Mouse (Mus musculus) layer of hippocampus, adult 11-12 months (tissue): Measurements from ENCODE around the gene Unc5cl.

Source experiments
- DNase-seq: peaks from one replicate; pipeline ENCODE4 v3.0.0; 2022; ENCODE audit warnings: low spot score

The Unc5cl gene

DNA sequence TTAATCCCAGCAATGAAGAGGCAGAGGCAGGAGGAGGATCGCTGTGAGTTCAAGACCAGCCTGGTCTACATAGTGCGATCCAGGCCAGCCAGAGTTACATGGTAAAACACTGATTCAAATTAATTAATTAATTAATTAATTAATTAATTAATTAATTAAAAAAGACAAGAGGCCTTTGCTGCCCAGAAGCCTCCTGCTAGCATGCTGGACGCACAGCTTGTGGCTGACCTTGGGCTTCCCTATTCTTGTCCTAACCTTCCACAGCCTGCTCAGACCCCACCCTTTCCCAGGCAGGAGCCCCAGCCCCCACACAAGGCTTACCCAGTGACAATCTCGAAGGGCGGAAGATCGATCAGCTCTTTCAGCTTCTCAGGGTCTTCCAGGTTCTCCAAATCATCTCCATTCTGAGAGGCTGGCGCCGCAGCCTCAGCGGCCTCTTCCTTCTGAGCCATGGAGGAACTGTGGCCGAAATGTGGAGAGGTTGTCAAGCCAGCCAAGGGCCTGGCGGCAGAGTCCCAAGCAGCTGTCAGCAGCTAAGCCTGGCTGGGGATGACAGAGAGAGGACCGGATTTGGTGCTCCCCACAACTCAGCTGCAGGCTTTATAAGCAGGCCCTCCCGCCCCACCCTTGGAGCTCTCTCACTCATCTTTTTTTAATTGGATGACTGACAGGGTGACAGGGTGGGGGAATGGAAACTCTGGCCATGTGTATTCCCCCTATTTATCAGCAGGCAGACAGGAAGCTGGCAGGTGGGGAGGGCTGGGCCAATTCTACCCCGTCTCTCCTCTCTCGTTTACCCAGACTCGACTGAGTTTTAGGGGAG, 22.3 kb upstream of the Unc5cl start, which contains the start of gene Apobec2:
TSS of gene Apobec2 (minus strand) at position 773 of the 823 bp plus-strand sequence.
- no peak for DNase-seq

DNA sequence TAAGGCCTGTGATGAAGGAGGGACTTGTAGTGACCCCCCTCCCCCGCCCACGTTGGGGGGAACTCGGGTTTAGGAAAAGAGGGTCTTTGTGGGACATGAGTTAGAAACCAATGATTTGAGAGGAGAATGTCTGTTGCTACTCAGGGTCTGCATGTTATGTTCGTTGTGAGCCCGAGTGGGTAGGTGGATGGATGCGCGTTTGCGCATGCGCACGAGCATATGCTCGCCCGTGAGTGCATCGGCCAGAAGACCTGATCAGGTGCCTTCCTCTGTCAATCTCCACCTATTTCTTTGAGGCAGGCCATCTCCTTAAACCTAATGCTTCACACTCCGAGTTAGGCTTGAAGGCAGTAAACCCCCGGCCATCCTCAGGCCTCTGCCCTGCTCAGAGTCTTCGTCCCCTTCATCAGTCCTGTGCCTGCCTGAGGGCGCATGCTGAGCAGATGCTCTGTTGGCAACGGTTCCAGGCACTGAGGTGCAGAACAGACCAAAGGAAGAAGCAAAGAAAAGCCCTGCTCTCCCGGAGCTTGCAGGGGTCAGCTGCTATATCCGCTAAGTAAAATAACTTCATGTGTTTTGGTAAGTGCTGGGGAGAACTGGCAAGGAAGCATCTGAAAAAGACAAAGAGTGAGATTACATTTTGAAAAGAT, 21.6 kb upstream of the Unc5cl start:
- no peak for DNase-seq

DNA sequence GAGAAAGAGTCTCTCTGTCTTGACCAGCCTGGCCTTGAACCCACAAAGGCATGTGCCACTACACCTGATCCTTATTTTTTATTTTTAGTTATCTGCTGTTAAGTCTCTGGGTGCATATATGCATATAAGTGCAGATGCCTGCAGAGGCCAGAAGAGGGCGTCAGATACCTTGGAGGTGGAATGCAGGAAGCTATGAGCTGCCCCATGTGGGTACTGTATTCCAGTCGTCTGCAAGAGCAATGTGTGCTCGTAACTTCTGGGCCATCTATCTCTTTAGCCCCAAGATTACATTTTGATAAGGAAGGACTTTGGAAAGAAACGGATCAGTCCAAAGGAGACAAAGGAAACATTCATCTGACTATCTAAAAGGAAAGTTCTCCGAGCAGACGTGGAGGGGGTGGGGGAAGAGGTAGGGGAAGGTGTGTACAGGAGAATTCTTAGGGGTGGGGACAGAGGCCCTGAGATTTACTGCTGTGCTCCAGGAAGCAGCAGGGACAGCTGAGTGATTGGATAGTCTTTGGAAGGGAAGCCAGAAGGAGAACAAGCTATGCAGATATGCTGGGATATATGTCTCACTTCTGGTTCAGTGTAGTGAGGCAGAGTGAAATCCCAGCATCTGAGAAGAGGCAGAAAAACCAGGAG, 20.9 kb upstream of the Unc5cl start:
- no peak for DNase-seq

DNA sequence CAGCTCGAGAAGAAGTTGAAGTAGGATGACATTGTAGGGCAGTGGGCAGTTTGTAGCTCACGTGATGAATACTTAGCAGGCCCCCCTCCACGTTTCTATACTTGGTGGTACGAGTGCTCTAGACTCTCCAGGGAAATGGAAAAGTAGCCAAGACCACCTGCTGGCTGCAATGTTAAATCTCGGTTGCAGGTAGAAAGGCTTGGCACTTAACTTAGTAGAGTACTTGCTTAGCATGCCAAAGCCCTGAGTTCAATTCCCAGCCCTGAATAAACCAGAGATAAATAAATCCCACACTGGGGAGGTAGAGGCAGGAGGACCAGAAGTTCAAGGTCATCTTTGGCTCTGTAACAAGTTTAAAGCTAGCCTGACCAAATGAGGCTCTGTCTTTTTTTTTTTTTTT, 20.2 kb upstream of the Unc5cl start:
- DNase-seq: no peak

DNA sequence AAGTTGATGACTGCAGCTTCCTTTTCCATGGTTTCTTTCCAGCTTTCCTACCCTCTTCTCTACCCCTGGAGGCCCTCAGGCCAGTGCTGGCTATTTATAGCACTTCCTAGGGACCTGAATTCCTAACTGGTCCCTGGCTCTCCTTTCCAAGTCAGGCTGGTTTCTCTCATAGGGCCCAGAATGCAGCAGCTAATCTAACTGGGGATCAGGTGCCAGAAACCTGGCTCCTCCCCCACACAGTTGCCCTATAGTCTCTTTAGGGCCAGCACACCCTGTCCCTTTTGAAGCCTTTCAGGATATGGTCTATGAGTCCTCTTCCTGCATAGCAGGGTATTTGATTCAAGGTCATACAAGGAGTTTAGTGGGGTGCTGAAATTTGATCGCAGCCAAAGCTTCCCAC, 18.2 kb upstream of the Unc5cl start:
- no peak for DNase-seq

DNA sequence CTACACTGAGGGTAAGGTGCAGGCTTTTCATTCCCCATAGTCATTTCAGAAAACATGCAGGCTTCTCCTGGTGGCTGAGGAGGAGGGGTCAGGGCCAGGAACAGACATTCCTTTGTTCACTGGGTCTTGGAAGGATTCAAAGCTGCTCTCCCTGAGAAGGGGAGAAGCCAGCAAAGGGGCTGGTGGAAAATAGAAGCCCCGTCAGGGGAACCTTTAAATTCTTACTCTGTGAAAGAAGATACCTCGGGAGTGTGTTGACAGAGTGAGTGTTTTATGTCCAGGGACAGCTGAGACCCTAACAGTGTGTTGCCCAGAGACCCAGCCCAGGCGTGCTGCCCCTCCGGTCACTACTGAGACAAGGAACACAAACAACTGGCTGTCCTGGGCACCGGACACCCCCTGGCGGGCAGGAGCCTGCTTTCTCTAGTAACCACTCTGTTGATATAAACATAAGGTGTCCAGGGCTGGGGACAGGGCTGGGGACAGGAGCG, 17.2 kb upstream of the Unc5cl start:
- no peak for DNase-seq

DNA sequence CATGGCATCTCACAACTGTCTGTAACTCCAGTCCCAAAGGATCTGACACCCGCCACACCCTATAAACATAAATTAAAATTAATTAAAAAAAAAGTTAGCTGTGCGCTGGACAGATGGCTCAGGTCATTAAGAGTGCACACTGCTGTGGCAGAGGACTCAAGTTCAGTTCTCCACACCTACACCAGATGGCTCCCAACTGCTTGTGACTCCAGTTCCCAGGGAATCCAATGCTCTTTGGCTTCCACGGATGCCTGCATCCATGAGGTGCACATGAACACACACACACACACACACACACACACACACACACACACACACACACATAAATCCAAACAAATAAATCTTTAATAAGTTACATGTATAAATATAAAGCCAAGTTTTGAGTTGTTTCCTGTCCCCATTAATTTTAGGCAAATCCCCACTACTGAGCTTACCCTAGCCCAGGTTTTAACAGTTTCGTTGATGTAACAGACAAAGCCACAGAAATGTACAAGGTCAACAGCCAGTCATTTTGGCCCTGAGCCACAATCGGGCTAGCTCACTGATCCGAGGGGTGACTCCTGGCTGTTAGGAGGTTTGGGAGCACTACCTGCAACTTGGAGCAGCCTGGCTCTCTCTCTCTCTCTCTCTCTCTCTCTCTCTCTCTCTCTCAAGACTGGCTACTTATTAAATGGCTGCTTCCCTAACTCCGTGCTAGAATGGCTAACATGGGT, 11.8 kb upstream of the Unc5cl start:
- no peak for DNase-seq

DNA sequence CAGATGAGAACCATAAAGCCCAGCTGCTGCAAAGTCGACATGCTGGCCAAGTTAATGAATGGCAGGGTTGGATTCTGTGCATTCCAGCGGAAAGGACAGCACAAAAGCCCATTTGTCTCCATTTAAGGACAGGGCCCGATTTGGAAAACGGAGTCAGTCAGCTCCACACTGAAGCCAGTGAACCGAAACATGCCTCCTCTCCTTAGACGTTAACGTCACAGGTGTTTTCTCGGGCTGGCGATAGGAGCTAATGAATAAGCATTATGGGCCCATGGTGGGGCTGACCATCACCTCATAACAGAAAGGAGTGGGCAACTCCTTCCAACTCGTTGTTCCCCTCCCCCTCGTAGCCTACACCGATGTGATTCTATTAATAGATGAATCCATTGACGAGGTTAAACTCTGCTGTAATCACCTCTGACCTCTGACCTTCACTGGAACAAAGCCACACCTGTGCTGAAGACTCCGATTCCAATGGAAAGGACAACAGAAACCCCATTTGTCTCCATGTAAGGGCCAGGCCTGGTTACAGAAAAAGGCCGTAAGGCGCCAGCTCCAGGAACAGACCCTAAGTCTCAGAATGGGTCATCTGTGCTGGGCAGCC, 11.1 kb upstream of the Unc5cl start:
- no peak for DNase-seq

DNA sequence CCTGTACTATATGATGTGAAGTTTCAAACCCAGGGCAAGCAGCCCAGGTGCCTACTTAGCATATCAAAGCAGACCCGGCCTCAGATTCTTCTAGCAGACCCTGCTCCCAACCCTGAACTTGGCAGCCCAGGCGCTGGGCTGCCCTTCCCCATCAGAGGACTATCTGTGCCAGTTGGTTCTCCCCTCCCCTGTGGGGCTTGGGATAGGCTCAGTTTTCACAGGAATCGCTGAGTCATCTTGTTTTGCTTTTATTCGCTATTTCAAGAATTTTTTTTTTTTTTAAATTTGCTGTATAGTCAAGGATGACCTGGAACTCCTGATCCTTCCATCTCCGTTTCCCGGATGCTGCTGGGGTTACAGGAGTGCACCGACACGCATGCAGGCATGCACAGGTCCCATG, 7.0 kb upstream of the Unc5cl start:
- DNase-seq: no peak

DNA sequence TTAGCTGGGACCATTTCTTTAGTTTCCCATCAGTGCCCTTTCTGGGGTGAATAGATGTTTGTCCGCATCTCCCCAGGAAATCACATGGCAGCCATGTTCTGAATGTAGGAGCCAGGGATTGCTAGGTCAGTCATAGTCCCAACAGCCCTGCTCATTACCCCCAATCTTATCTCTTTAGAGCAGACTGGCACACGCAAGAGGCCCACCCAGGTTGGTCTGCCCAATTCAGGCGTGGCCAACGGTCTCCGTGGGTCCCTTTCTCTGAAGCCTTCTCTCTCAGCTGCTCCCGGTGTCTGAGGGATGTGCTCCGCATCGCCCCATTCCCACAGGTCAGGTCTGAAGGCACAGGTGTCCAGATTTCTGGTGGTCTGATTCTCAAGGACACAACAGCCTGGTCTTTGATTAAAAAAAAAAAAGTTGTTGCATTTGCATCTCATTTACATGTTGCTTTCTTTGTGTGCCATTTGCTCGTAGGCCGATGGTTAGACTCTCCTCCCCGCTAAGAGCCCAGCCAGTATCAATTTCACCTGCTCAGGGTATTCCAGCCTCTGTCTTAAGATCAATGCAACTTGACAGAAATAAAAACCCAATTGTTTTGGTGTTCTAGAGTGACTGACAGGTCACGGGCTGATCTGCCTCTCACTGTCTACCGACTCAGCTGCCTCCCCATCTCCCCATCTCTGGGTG, 3.9 kb upstream of the Unc5cl start:
- no peak for DNase-seq

DNA sequence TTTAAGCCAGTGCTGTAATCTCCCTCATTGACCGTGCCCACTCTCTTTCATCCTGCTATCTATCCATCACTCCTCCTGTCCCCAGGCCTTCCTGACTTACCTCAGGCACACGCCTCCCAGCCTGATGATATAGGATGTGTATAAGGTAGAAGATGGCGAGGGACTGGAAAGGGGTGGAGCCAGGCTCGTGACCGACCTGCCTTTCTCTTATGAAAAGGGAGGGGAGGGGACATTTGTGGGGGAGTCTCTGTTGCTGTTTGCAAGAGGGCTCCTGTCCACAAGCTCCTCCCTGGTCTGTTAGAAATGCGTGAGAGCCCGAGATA, 3.4 kb upstream of the Unc5cl start, which contains the start of gene Tspo2:
TSS of gene Tspo2 (minus strand) at position 170 of the 323 bp plus-strand sequence.
- no peak for DNase-seq

DNA sequence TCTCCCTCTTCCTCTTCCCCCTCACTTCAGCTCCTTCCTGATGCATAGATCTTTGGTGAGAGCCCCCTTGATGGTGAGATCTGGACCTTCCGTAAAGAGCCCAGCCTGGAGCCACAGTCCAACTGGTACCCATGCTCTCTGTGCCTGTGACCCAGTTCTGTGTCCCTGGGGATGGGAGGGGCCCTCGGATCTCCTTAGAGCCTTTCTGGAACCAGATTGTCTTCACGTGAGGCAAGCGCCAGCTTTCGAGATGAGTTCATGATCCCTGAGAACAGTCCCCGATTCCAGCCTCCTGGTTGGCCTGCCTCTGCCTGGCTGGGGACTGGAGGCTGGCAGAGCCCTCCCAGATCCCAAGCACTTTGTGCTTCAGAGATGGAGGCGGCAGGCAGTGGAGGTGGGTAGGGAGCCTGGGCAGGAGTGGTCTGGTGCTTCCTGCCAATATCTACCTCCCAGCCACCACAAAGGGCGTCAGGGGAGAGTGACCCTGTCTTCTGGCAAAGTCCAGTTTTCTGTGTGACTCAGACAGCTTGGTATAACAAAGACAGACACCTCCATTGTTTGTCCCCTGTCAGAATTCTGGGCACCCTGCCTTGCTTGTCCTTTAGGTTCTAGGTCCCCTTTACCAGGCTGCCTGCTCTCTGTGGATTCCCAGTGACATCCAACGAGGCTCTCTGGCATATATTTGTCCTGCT, 2.8 kb upstream of the Unc5cl start:
- no peak for DNase-seq

DNA sequence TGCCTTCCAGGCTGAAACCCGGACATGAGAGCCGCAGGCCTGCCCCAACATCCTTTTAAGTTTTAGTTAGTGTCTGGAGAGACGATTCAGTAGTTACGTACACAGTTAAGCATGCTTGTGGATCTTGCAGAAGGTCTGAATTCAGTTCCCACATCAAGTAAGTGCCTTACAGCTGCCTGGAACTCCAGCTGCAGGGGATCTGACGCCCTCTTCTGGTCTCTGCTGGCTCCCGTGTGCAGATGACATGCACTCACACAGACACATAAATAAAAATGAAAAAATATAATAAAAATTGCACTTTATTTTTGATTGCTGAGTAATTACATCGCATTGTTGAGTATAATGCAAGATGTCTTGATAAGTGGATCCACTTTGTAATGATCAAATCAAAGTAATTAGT, 1.2 kb upstream of the Unc5cl start:
- DNase-seq: no peak

DNA sequence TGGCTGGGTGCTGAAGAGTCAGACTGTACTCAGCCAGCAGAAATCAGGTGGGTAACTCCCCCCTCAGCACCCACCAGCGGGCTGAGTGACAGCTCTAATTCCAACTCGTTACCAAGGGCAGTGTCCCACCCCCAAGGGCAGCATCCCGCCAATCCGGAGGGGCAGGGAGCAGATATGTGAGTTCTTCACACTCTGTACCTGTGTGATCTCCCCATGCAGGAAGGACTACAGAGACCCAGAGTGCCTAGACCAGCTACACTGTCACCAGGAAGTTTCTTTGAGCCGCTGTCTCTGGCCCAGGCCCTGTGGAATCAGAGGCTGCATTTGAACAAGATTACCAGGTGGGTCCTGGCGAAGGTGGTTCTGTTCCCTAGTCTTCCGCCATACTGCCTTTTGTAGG, 511 bp upstream of the Unc5cl start:
- no peak for DNase-seq

DNA sequence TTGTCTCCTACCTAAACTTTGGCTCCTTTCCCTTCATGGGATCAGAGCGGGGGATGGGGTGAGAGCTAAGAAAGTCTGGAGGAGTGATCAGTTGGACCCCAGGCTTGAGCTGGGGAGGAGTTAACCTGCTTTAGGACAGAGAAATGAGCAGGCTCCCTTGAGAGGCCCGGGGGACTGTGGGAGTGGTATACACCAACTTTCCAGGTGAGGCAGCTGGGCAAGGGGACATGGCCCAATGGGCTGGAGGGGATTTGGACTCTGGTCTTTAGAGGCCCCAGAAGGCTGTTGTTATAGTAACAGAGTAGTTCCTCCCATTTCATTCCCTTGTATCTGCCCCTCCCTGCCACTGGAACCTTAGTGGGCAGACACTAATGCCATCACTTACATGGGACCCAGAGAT, 1.3 kb downstream of the Unc5cl start:
- DNase-seq: no peak

DNA sequence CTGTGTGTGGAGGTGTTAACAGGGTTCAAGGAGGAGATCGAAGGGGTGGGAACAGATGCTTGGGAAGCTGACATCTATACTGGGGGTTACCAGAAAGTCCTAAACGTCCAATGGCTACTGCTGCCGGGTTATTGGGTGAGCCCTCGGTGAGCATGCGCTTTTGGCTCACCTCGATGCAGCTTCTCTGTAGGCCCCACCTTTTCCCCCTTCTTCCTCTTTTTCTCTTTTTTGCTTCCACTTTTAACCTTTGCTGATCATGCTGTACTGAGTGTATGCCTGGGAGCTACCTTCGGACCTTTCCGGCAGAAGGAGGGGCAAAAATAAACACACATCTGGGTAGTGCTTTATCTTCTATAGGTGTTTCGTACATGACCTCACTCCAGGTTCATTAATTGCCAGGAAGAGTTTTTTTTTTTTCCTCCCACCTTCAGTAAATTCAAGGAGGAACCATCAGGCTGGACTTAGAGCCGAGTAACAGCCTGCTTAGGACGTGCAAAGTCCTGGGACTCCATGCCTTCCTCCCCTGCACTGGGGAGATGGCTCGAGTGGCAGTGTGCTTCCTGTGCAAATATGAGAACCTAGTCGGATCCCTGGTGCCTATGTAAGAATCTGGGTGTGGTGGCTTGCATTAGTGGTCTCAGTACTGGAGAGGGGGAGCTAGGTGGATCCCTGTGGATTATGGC, 3.4 kb downstream of the Unc5cl start:
- DNase-seq: no peak

DNA sequence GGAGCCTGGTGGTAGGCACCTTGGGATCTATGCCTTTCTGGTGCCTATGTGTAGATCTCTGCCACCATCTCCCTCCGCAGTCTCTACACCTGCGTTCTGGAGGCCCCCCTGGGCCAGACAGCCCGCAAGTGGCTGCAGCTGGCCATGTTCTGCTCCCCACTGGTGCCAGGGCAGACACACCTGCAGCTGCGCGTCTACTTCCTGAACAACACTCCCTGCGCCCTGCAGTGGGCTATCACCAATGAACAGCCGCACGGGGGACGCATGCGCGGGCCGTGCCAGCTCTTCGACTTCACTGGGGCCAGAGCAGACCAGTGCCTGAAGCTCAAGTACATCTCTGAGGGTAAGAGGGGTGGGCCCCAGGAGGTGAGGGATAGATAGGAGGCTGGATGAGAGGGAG, 7.4 kb downstream of the Unc5cl start:
- DNase-seq: no peak

DNA sequence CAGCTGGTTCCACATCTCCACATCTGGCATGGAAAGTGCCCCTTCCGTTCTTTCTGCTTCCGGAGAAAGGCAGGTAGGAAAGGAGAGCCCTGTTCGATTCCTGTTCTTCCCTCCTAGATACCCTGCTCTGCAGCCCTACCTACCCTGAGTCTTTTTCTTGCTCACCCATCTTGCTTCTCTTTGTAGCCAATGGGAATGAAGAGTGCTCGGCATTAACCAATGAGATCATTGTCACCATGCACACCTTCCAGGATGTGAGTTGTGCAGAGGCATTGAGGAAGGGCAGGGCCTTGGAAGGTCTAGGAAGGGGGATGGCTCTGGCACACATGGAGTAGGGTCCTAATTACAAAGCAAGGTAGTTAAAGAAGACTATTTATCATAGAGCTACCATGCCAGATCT, 8.7 kb downstream of the Unc5cl start:
- DNase-seq: no peak

DNA sequence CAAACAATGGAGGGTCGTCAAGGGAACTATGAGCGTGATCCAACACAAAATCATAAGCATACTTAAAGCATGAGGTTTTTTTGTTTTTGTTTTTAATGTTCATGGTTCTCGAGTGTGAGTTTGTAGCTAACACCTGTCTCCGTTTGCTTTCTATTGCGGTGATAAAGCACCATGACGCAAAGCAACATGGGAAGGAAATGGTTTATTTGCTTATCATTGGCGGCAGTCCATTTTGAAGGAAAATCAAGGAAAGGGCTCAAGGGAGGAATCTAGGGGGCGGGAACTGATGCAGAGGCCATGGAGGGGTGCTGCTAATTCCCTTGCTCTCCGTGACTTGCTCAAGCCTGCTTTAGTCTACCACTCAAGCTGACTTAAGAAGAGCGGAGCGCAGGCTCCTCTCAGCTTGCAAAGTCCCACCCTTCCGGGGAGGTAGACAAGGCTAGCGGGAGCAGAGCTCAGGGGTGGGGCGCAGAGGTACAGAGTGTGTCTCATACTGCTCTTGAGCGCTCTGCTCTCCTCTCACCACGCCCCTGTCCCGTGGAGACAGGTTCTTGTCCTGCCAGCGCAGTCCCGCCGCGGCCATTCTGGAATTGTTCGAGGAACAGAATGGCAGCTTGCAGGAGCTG, 12.2 kb downstream of the Unc5cl start:
- no peak for DNase-seq
